Mouse (Mus musculus) intestine, embryonic 16.5 days (tissue): Measurements from ENCODE around the gene AF067061. TPM values are rescaled to one million over a fixed set of nuclear protein-coding genes. Genes with fewer than 3 reads are reported as not detected.
"Not testable (repeated sequence)": the region's sequence is repeated elsewhere in the genome, so short reads cannot be mapped to it uniquely, and the experiment has no call there.

Source experiments
- ATAC-seq: fragments of 200-750 bp; cut with Nextera tagmentation; 2 replicates; pipeline ENCODE4 v1.8.0; 2017; ENCODE audit warnings: moderate TSS enrichment, moderate library complexity
- H3K27ac ChIP-seq: fragments of 300-500 bp; sonication (generic); 2 replicates; pipeline ENCODE4 v1.5.1; 2014; ENCODE audit warnings: mild to moderate bottlenecking, low read length
- H3K27me3 ChIP-seq: fragments of 300-500 bp; sonication (generic); replicated peaks from 2 replicates; pipeline ENCODE4 v1.6.1; 2014; ENCODE audit warnings: low read length, control low read depth, mixed read lengths; ENCODE audit not compliant: control insufficient read depth, insufficient read depth
- H3K36me3 ChIP-seq: fragments of 300-500 bp; sonication (generic); 2 replicates; pipeline ENCODE4 v1.6.1; 2014; ENCODE audit warnings: low read length, control low read depth; ENCODE audit not compliant: control insufficient read depth, insufficient read depth
- H3K4me1 ChIP-seq: fragments of 300-500 bp; sonication (generic); 2 replicates; pipeline ENCODE4 v1.6.1; 2014; ENCODE audit warnings: low read length, control low read depth, mixed read lengths; ENCODE audit not compliant: control insufficient read depth, insufficient read depth
- H3K4me2 ChIP-seq: fragments of 300-500 bp; sonication (generic); 2 replicates; pipeline ENCODE4 v1.6.1; 2014; ENCODE audit warnings: low read depth, low read length, control low read depth
- H3K4me3 ChIP-seq: fragments of 300-500 bp; sonication (generic); 2 replicates; pipeline ENCODE4 v1.5.1; 2014; ENCODE audit warnings: mild to moderate bottlenecking, low read length
- H3K9ac ChIP-seq: fragments of 300-500 bp; sonication (generic); 2 replicates; pipeline ENCODE4 v1.6.1; 2014; ENCODE audit warnings: low read depth, low read length
- H3K9me3 ChIP-seq: fragments of 300-500 bp; sonication (generic); 2 replicates; pipeline ENCODE4 v1.6.1; 2016; ENCODE audit warnings: low read length, control low read depth; ENCODE audit not compliant: control insufficient read depth
- WGBS: fragments of 180-500 bp; shearing (Covaris S2); extraction: QIAGEN DNeasy Blood & Tissue Kit; methylation state at CpG from one replicate; pipeline ENCODE4 v1.1.7; 2014; 5-methylcytosine and 5-hydroxymethylcytosine counted together
- polyA plus RNA-seq: library from polyadenylated mRNA; unstranded; fragments of >200 nt; fragmentation: Nextera tagmentation; extraction: Ambion mirVana; gene quantifications from 2 replicates; pipeline ENCODE4 v1.2.1, GENCODE M21; 2015

The AF067061 gene
- polyA plus RNA-seq, 1 experiment from 2014 or later = not detected

DNA sequence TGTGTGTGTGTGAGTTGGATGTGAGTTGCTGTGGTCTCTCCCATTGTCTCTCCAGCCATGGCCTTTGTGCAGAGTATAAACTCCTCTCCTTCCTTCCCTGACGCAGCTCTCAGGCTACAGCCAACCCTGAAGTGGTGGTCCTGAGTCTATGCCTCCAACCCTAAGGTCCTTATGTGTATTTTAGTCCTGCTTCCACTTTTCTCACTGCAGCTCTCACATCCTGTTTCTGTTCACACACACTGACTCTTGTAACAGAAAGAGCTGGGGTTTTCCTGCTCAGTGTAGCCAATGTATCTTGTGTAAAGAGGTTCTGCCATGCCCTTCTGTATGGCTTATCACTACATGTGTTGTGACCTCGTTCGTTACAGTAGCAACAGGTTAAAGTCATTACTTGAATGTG lies 3.2 kb upstream of the AF067061 start:
- H3K9me3 ChIP-seq, H3K36me3 ChIP-seq, H3K4me3 ChIP-seq, H3K4me1 ChIP-seq, ATAC-seq, H3K27me3 ChIP-seq, H3K27ac ChIP-seq, H3K9ac ChIP-seq, H3K4me2 ChIP-seq: not testable (repeated sequence)
- WGBS = 67% methylated on average over 3 of the region's 3 CpGs

GRCm38 (mm10) chr13:120277837-120278236 lies 14.9 kb downstream of the AF067061 start:
- H3K9ac ChIP-seq, H3K4me1 ChIP-seq, H3K27ac ChIP-seq, H3K4me2 ChIP-seq, H3K27me3 ChIP-seq, ATAC-seq, H3K4me3 ChIP-seq, H3K9me3 ChIP-seq, H3K36me3 ChIP-seq: not testable (repeated sequence)
- WGBS = 27% methylated on average over 2 of the region's 2 CpGs

DNA sequence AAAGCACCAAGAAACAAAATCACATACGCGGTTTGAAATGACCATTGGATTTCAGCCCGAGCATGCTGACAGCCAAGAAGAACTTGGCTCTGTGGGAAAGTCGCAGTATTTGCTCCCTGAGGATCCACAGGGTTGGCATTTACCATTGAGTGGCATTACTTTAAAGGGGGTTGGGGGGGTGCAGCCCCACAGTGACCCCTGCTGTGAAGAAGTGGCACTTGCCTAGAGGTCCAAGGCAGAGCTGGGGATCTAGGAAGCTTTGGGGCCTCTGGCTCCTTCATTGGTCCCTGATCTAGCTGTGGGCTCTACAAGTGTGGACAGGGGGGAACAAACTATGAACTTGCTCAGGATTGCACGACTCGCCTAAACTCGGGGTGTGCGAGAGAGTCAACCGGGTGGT lies 15.9 kb downstream of the AF067061 start:
- Histone ChIP-seq H3K9me3 (no peaks in the 10 kb centered on the region), H3K27me3 (no peaks in the 10 kb centered on the region), H3K9ac (no peak overlapping the region), H3K4me3 (no peak overlapping the region), H3K4me1 (no peaks in the 10 kb centered on the region), H3K36me3 (no peaks in the 10 kb centered on the region), H3K27ac (no peak overlapping the region), H3K4me2 (no peak overlapping the region)
- ATAC-seq = no peak
- 88% methylated on average over 9 of the region's 9 CpGs for WGBS

- Histone ChIP-seq H3K4me2 (no peak overlapping the region), H3K27me3 (no peaks in the 10 kb centered on the region), H3K36me3 (no peaks in the 10 kb centered on the region), H3K27ac (no peak overlapping the region), H3K4me1 (no peaks in the 10 kb centered on the region), H3K9me3 (no peaks in the 10 kb centered on the region), H3K9ac (no peak overlapping the region), H3K4me3 (no peak overlapping the region)
- ATAC-seq = no peak
- WGBS = 73% methylated on average over 1 of the region's 1 CpGs
Observed at GRCm38 (mm10) chr13:120299324-120299894, 36.5 kb downstream of the AF067061 start.

GRCm38 (mm10) chr13:120299991-120300442 lies 37.1 kb downstream of the AF067061 start, which contains the start of gene BC147527:
Gene BC147527 (plus strand): TSS chr13:120300392.
- no peak within 1 kb of the TSS for H3K4me2 ChIP-seq
- no peak within 1 kb of the TSS for H3K27ac ChIP-seq
- no peaks in the 10 kb centered on the region for H3K36me3 ChIP-seq
- H3K4me3 ChIP-seq = no peak within 1 kb of the TSS
- H3K4me1 ChIP-seq = no peaks in the 10 kb centered on the region
- no peak for ATAC-seq
- no peaks in the 10 kb centered on the region for H3K9me3 ChIP-seq
- no peak within 1 kb of the TSS for H3K9ac ChIP-seq
- 57% methylated on average over 2 of the region's 2 CpGs for WGBS
- H3K27me3 ChIP-seq = no peaks in the 10 kb centered on the region

DNA sequence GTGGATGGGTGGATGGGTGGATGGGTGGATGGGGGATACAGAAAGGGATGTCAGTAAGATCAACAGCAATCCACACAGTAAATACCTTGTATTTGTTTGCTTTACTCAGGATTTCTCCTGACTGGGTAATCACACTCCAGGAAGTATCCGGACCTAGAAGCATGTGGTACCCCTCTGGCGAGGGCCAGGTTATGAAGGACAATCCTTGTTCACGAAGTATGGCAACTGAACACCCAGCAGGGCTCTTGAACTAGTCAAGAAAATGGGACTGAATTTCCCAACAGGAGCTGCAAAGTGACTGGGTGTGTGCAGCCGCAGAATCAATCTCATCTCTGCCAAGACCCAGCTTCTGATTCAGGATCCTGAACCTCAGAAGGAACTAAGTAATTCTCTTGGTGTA lies 37.9 kb downstream of the AF067061 start:
- H3K27ac ChIP-seq = no peak overlapping the region
- WGBS = 79% methylated on average over 4 of the region's 4 CpGs
- no peak overlapping the region for H3K9ac ChIP-seq
- ATAC-seq = no peak
- H3K9me3 ChIP-seq = no peaks in the 10 kb centered on the region
- no peaks in the 10 kb centered on the region for H3K36me3 ChIP-seq
- no peaks in the 10 kb centered on the region for H3K4me1 ChIP-seq
- no peak overlapping the region for H3K4me2 ChIP-seq
- H3K4me3 ChIP-seq = no peak overlapping the region
- H3K27me3 ChIP-seq = no peaks in the 10 kb centered on the region

GRCm38 (mm10) chr13:120310749-120311148 lies 47.8 kb downstream of the AF067061 start:
- Histone ChIP-seq H3K27ac (no peak overlapping the region), H3K4me1 (no peaks in the 10 kb centered on the region), H3K27me3 (peaks cover 3% of the 10 kb centered on the region; the same call in 1 of the 2 replicates), H3K9ac (no peak overlapping the region), H3K4me2 (no peak overlapping the region), H3K4me3 (no peak overlapping the region), H3K36me3 (no peaks in the 10 kb centered on the region), H3K9me3 (no peaks in the 10 kb centered on the region)
- 71% methylated on average over 4 of the region's 4 CpGs for WGBS
- no peak for ATAC-seq

- H3K36me3 ChIP-seq = no peaks in the 10 kb centered on the region
- H3K4me1 ChIP-seq = no peaks in the 10 kb centered on the region
- H3K9ac ChIP-seq = no peak overlapping the region
- H3K4me3 ChIP-seq = no peak overlapping the region
- no peak for ATAC-seq
- H3K27me3 ChIP-seq = peaks cover 3% of the 10 kb centered on the region; the same call in 1 of the 2 replicates
- WGBS = 36% methylated on average over 14 of the region's 14 CpGs
- H3K9me3 ChIP-seq = no peaks in the 10 kb centered on the region
- H3K27ac ChIP-seq = no peak overlapping the region
- H3K4me2 ChIP-seq = no peak overlapping the region
Observed at GRCm38 (mm10) chr13:120313584-120313983, 50.7 kb downstream of the AF067061 start.
